Mouse (Mus musculus): ENCODE data around the gene Zfp775.
A peak's percentile ranks its signal among the peaks of the same experiment; 100 is the strongest.

Gene Zfp775

DNA sequence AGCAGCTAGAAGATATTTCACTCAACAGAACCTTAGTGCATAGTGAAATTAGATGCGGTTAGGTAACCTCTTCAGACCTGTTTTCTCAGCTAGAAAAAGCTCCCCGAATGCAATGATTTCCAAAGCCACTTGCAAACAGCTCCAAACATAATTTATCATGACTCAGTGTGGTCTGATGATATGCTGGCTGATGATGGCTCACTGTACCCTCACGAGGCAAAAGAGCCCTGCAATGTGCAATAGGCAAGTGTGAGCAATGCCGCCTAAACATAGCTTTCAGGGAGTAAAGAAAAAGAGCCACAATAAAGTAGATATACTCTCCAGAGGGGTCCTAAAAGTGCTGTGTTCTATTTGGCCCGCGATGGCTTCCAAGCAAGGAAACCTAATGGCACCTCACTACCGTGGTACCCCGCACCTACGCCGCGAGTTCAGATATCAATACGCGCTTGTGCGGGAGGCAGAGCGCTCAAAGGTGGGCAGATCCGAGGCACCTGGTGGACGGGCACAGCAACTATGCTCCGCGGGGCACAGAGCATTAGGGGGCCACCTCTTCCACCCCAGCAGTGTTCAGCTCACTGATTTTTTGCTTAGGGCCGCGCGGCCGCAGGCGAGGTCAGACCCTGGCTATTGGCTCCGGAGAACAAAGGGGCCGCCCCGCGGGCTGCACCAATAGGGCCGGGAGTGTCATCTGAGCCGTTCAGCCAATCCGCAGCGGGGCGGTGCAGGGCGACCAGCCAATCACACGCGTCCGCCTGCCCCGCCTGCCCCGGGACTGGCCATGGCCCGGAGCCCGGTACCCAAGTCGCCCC lies at the start of gene Zfp775:
Gene Zfp775, plus strand, starts transcription at position 793 of the 809 bp plus-strand sequence.
- peak; percentile 98 to 99 for DNase-seq

DNA sequence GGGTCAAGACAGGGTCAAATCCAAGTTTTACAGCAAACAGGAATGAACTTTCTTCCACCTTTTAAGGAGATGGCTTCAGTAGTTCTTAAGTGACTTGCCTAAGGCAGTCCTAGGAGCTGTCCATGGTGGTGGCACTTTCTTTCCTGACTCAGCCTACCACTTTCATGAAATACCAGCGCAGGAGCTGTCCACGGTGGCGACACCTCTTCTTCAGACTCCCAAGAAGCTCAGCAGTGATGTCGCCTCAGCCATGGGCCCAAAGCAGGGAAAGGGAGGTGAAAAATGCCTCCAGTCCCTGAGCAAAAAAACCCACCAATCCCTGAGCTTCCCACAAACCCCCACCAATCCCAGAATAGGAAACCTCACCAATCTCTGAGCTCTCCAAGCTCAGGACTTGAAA lies 48.9 kb upstream of the Zfp775 start:
- peak; percentile 49 to 64 for DNase-seq

DNA sequence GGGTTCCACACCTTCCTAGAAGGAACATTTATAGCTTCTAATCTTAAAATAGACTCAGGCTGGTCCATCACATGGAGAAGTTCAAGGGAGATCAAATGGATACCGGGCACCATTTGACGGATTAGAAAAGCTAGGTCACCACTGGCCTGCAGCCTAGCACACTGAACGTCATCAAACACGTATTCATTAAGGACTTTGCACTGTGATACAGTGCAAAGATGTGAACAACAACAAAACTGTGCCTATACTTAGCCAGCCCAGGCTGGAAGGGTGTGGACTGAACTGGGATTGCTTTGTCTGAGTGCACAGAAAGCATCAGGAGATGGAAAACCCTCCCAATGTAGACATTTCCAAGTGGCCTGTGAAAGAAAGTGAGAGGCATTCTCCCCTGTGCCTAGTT lies 48.0 kb upstream of the Zfp775 start:
- no peak for DNase-seq

DNA sequence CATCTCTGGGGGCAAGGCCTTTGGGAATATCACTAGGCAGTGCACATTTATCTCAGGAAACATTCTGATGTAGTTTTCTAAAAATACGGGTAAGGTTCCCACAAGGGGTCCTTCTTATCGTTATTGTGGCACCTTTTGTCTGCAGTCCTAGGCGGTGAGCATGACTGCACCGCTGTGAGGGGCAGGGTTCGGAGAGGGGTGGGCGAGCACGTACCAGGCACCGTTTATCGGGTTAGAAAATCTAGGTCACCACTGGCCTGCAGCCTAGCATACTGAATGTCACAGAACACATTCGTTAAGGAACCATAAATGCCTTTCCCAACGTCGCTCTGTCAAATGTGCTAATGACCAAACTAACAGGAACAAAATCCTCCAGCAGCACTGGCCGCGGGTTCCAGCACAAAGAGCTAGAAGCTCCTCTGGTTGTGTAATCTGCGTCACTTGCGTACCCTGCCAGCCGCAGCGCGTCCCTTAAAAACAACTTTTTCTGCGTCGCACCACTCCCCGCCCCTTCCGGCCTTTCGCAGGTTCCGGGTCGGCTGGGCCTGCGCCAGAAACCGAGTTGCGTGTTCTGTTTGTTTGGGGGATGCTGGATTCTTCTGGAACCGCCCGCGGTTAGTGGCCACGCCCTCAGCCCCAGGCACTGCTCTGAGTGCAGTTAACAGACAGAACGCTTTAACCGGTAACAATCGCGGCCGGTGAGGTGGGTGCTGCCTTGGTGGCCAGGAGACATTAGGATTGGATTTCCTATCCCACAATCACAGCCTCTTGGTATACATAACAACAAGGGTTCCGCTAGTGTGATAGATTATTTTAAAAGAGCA lies 47.4 kb upstream of the Zfp775 start, which contains the start of gene Lrrc61:
Gene Lrrc61, plus strand, starts transcription at position 517 of the 824 bp plus-strand sequence.
- DNase-seq = peak; percentile 98 to 99

DNA sequence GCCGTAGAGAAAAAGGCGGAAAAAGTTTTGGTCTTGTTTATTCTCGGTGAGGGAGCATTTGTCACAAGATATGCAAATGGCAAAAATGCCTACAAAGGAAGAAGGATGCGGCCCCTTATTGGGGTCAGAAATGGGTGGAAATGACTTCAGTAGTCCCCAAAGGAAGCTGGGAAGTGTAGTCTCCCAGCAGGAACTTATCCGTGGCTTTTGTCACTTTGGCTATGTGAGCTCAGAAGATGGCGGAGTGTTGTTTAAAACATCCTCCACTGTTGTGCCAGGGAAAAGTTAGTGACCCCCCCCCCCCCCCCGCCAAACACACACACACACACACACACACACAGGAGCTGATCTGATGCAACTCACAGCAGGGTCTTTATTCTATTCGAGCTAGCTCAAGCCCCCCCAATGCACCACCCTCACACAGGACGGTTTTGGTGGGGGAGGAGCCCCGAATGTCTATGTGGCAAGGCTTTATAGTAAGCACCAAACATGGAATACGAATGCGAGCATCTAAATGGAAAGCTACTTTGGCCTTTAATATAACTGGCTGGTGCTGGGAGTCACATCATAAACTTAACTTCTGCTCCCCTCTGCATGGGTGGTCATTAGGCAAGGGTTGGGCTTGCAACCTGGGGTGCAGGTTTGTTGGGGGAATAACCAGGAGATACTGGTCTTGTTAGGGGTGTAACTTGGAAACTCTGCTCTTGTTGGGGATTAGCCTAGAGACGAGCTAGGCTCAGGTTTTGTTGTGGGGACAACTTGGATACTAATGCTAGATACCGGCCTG lies 46.6 kb upstream of the Zfp775 start:
- peak; percentile 67 to 81 for DNase-seq

DNA sequence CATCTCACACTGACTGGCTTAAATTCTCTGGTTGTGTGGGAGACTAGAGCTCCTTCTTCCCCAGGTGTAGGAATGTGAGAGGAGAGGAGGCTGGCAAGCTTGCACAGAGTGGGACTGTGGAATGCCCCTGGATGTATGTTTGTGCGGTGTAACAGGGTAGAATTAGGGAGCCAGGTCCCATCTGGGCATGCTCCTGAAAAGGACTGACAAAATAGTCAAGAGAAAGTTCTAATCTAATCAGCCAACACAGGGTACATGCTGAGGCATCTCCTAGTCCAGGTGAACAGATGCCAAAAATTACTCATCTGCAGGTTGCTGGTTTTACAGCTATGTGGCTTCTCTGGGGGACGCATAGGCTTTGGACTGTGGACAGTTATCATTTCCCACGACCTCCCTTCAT lies 45.9 kb upstream of the Zfp775 start:
- no peak for DNase-seq

DNA sequence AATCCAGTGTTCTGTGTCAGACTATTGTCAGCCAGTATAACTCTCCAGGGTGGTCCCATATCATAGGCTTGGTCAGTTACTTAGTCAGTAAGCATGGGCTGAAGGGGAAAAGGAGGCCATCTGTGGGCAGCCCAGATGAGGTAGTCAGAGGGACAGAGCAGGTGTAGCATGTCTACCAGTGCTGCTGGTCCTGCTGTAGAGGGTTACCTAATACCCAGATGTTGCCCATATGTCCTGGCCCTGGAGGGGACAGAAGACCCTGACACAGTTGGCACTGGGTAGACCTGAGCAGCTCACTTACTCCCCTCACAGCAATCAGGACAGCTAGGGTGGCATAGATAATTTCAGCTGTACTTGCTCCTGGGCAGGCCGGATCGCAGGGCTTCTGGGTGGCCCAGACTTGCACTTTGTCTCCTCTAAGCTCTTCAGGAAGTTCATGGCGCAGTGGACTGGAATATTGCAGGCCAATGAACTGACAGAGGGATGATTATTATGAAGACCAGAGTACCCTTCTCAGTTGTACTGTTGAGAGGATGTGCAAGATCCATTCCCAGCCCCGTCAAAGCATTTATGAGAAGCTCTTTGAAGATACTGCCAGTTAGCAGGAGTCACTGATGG lies 36.1 kb upstream of the Zfp775 start:
- peak; percentile 24 to 60 for DNase-seq

DNA sequence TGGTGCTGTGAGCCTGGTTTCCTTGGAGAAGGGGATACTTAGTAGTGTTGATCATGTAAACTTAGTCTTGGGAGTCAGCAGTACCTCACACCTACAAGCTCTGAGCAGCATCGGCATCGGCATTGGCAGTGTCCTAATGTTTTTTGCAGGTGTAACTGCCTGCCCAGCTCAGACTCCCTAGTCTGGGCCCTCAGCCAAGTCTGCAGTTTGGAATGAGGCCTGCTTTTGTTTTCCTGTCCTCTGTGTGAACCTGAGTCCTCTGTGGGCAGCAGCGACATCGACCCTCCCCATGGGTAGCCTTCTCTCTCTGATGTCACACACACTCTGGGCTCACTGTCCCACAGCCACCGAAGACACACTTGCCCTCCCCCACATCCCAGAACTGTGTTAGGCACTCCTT lies 35.6 kb upstream of the Zfp775 start:
- DNase-seq = peak; percentile 92 to 93

DNA sequence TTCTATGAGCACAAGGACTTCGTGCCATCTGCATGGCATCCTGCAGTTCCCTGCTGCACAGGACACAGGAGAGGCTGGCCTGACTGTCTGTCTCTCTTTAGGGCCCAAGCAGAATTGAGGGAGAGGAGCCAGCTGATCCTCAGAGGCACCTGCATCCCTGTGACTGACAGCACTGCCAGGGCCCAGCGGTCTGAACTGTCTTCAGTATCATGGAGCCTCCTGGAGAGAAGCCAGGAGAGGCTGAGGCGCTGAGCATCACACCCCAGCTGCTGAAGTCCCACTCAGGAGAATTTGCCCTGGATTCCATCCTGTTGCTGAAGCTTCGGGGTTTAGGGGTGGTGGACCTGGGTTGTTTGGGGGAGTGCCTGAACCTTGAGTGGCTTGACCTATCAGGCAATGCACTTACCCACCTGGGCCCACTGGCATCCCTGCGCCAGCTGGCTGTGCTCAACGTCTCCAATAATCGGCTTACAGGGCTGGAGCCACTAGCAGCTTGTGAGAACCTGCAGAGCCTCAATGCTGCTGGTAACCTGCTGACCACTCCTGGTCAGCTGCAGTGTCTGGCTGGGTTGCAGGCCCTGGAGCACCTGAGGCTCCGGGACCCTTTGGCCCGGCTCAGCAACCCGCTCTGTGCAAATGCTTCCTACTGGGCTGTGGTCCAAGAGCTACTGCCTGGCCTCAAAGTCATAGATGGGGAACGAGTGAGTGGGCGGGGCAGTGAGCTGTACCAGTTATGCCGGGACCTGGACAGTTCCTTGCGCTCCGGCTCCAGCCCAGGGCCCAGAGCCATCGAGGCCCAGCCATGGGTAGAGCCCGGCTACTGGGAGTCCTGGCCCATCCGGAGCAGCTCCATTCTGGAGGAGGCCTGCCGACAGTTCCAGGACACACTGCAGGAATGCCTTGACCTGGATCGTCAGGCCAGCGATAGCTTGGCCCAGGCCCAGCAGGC lies 33.6 kb upstream of the Zfp775 start:
- peak; percentile 86 to 91 for DNase-seq

DNA sequence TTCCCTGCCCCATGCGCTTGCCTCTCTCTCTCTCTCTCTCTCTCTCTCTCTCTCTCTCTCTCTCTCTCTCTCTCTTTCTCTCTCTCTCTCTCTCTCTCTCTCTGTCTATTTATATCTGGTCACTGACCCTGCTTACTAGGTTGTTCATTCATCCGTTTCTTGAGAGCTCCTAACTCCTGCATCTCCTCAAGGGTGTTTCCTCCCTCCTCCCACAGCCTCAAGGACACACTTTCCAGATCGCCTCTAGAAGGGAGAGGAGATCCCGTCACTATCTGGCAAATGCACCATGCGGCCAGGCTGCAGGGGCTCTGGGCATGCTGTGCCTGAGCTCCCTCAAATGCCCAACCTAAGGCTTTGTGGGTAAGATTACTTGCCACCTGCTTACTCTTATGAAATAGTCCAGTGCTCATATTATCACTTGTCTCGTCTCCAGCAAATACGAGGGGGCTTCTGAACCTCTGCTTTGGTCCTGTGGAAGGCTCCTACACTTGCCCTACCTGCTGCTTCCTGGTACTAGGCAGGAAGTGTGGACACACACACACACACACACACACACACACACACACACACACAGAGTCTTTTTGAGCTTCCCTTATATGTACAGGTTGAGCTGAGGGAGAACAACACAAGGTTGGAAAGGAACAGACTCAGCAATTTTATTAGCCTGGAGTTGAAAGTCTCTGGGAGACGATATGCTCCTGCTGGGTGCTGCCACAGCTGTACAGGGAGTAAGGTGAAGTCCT lies 32.6 kb upstream of the Zfp775 start:
- peak in 1 of 2 experiments; percentile 66 for DNase-seq

DNA sequence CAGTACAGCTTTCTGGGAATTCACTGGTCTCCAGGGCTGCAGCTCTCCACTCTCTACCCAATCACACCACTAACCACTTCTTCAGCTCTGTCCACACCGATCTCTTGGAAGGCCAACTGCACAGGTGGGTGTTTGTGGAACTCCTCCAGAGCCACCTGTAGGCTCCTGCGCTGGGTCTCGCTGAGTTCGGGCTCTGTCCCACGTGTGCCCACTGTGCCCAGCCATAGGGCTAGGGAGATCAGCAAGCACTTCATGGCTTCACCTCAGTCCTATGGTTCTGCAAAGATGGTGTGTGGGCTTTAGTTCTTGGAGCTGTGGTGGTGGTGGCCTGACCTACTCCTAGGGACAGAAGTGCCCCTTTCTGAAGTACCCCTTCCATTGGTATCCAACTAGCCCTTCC lies 29.8 kb upstream of the Zfp775 start:
- no peak for DNase-seq

DNA sequence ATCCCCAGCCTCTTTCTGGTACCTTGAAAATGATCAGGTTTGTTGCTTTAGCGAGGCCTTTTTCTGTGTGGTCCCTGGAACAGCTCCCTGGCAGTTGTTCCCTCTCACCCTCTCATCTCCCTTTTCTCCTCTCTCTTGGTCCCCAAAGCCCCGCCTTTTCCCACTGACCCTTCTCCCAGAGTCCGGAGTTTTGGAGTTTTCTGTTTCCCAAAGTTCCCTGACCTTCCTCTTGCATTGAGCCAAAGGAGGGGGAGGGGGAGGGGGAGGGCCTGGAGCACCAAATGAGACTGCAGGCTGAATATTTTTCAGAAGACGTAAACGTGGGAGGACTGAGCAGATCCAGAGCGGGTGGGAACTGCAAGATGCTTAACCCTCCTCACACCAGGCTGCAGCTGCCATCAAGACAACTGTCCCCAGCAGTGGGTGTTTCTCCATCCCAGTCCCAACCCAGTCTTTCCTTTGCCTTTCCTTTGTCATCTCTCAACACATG lies 29.2 kb upstream of the Zfp775 start, which contains the start of gene Rarres2:
Gene Rarres2, minus strand, starts transcription at position 218 of the 490 bp plus-strand sequence.
- DNase-seq = peak; percentile 68 to 83

DNA sequence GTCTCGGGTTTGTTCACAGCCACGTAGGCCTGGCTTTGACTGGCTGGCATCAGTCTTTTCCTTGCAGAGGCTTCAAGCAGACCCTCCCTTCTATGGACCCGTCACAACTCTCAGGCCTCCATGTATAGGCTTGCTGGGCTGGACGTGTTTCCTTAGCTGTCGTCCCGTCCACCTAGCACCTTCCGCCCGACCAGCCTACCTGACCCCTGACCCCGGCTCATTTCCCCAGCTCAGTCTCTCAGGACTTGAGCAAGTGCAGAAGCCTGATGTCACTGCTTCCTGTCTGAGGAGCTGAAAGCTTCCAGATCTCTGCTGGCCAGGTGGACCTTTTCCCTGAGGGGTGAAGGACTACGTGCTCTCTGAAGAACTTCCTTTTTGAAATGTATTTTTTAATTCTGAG lies 28.6 kb upstream of the Zfp775 start:
- peak; percentile 56 to 74 for DNase-seq

DNA sequence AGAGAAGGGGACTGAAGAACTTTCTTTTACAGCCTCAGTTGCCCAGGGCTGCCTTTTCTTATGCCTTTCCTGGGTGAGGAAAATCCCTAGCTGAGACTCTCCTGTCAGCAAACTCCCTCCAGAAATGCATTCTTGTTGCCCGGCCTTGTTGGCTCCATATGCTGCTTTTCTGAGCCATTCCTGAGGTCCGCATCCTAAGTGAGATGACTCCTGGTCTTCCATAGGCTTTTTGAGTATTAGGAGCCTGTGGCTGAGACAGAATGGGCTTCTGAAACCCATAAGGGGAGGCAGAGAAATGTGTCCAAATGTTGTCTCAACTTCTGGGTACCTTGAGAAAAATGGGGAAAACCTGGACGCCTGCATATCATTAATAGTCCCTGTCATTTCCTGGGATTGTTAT lies 27.9 kb upstream of the Zfp775 start:
- no peak for DNase-seq

DNA sequence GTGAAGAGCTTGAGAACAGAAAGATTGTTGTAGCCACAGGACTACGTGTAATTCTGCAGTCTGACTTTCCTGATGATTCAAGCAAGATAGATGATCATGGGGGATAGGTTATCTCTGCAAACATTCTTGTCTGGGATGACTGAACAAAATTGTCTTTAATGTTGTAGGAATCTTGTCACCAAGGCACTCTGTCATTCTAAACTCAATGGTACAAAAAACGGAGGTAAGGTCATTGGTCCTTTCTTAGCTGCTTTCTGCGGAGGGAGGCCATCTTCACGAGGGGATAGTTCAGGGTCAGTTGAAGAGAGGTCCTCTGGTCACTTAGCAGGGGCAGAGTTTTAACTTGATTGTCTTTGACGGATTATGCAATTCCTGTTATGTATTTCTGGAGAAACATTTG lies 23.1 kb upstream of the Zfp775 start:
- no peak for DNase-seq

DNA sequence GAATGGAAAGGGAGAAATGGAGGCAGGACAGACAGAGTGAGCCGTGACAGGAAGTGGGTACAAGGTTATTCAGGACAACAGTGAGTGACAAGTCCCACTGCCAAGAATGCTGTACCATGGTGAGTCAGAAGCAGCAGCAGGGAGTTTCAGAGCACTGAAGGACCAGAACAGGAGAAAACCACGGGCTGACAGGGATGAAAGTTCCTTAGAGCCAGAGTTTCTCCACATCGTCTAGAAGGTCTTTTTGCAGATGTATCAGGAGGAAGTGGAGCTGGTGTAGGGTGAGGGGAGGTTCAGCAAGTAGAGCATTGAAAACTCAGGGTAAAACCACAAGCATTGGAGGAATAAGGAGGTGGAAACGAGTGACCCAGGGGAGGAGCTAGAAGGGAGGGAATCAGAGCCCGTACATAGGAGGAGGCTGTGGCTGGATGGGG lies 22.6 kb upstream of the Zfp775 start:
- DNase-seq = no peak

DNA sequence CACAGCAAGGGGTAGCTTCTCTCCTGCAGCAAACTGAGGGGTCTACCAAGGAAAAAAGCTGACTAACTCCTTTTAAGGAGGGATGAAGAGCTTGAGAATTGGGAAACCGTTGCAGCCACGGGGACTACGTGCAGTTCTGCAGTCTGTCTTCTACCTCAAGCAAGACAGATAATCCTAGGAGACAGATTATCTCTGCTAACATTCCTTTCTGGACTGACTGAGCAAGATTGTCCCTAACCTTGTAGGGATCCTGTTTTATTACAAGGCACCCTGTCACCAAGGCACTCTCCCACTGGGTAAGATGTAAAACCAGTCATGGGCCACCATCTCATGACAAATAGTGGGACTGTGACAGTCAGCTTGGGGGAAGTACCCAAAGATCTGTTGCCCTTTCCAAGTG lies 20.6 kb upstream of the Zfp775 start:
- DNase-seq = no peak

DNA sequence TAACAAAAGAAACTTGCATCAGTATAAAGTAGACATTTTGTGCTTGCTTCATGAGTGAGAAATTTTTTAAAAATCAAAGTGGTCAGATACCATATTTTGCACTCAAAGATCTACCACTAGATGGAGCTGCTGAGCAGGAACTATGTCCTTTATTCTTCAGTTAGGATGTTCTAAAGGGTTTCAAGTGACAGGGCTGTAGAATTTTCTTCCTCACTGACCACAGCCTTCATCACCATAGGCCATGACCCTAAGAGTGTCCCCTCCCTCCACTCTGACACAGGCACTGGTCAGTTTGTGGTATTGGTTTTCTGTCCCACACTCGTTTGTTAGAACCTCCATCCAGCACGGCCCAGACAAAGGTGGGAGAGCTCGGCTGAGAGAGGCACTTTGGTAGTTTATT lies 19.8 kb upstream of the Zfp775 start:
- DNase-seq = peak in 1 of 2 experiments; percentile 74

DNA sequence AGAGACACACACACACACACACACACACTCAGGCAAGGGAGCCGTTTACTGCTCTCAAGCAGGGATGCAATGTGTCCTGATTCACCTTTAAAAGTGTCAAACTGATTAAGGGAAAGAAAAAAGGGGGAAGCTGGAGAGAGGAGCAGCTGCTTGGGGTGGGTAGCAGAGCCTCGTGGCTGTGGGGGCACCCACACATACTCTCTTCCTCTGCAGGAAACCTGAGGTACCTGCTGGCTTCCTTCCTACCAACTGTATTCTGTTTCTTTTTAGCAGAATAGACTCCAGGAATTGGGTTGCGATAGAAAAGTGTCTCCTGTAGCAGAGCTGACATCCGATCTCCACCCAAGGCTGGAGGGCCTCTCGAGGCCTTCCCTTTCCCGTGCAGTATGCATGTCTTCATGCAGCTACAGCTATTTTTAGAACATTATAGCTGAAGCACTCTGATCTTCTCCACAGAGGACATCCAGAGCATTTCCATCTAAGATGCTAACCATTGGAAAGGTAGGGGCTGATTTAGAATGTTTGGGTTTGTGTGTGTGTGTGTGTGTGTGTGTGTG lies 12.6 kb upstream of the Zfp775 start, which contains the start of gene Gm45021:
Gene Gm45021, plus strand, starts transcription at position 417 of the 557 bp plus-strand sequence.
- no peak for DNase-seq

Measured in kidney, postnatal 25 days (tissue).